Mouse (Mus musculus) megakaryocyte-erythroid progenitor cell, adult 5-6 weeks (primary cell): Measurements from ENCODE around the gene Ncor2. TPM values are rescaled to one million over a fixed set of nuclear protein-coding genes. Genes with fewer than 3 reads are reported as not detected.

ENCODE experiments used
- ATAC-seq: replicated peaks from 2 replicates; pipeline ENCODE4 v1.8.0; 2016; ENCODE audit warnings: mild to moderate bottlenecking, inconsistent platforms; ENCODE audit not compliant: severe bottlenecking, poor library complexity, low FRiP score, low TSS enrichment
- total RNA-seq, 2 experiments: library from RNA; stranded (forward) in 1 of 2; stranded (reverse) in 1 of 2; fragments of 200-1000, 215-1000 nt in 1 of 2; fragments of >200 nt in 1 of 2; fragmentation: Nextera tagmentation in 1 of 2; gene quantifications; 2 replicates each; pipeline ENCODE4 v1.2.3; 2014 to 2017

The Ncor2 gene
- total RNA-seq, 2 experiments from 2014 or later: 6.7 to 48.7 TPM

DNA sequence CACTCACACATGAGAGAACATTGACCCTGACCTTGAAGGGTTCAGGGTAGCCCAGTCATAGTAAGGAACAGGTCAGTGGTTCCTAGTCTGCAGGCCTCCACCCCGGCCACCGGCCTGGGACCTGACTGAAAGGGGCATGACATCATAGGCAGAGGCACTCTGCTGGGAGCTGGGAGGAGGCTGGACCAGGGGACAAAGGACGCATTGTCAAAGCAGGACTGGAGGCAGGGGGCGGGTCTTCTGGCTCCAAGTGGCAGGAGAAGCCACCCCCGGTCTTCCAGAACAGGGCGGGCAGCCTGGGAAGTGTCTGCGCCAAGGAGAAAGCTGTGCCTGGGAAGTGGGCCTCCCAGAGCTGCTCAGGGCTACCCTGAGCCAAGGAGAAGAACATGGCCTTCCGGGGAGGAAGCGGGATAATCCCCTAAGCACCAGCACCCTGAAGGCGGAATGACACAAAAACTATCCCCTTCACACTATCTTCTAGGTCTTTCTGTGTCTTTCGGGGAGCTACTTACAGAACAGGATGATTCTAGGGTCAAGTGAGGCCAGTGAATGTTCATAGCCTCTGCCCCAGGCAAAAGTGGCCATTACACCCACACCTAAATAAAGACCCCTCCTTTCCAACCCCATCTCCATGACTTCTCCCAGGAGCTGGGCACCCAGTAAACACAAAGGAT is 44.1 kb downstream of the Ncor2 start:
- no peak for ATAC-seq

DNA sequence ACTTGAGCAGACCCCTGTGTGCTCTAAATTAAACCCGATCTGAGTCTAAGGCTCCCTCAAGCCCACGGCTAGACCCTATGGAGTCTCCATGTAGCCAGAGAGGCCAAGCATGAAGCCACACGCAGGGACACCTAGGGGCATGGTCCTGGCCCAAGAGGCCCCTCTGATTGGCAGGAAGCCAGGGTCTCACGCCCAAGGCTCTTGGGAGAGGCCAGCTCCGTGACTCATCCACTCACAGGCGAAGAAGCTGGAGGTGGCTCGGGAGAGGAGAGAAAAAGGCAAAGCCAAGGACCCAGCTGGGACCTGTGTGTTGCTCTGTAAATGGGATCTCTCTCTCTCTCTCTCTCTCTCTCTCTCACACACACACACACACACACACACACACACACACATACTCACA is 44.6 kb downstream of the Ncor2 start:
- no peak for ATAC-seq

DNA sequence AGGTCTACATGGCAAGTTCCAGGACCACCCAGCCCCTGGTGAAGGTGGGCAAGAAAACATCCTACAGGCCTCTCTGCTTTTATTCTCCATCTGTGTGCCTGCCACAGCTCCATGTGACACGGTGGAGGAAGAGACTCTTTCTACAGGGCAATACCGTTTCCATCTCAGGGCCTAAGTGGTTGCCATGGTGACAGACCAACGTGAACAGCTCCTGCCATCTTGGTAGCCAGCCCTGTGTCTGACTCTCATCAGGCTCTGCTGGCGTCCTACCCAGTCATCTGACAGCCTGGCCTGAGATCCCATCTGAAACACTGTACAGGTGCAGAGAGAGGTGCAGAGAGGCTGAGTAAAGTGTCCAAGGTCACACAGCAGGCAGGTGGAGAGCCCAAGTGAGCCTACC is 45.4 kb downstream of the Ncor2 start:
- no peak for ATAC-seq

DNA sequence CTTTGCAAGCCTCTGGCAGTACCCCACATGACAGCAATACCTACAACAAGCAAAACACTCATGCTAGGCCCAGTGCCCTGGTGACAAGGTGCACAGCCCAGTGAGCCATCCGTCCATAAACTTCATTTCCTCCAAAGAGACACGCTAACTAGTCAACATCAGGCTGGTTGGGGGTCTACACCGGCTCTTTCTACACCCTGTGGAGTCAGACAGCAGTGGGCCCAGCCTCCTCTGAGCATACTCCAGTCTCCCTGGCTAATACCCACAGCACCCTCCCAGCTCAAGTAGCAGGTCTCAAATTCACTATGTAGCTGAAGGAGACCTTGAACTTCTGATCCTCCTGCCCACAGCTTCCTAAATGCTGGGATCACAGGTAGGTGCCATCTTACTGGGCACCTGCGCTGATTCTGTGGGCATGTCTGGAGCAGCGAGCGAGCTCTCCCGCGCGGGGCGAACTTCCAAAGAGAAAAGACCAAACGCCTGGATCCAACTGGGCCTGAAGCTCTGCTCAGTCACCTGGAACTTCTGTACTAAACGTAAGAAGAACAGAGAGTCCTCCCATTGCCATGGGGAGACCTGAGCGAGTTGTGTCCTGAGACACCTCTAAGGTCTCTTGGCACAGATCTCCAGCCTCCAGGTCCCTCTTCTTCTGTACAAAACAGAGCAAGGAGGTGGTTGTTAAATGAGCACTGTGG is 46.3 kb downstream of the Ncor2 start:
- ATAC-seq: no peak

DNA sequence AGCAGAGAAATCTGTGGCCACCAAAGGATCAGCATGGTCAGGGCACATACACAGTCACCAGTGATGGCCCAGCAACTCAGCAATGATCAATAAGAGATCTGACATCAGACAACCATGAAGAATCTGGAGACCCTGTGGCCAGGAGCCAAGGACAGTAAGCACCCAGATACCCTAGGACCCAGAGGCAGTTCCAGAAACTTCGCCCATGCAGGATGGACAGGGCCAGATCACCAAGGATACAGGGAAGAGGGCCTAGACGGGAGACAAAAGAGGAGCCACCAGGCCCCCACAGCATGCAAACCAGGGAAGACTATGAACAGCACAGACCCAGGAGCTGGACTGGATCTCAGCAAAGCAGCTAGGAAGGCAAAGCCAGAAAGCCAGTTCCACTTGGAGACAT is 47.0 kb downstream of the Ncor2 start:
- ATAC-seq: no peak

DNA sequence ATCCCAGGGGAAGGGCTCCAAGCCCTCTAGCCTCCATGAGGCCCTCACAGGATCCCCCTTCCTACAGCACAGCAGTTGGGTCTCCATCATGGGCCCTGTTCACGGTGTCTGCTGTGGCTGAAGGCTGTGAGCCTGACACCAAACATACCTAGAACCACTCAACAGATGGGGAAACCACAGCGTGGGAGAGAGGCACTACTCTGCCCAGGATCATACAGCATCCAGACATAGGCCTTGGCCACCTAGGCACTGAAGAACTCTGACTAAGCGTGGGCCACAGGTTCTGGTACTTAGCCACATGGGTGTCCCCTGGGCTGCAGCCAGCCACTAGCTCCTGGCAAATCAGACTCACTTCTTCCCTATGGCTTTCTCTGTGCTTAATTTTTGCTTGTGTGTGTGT is 48.6 kb downstream of the Ncor2 start:
- no peak for ATAC-seq

DNA sequence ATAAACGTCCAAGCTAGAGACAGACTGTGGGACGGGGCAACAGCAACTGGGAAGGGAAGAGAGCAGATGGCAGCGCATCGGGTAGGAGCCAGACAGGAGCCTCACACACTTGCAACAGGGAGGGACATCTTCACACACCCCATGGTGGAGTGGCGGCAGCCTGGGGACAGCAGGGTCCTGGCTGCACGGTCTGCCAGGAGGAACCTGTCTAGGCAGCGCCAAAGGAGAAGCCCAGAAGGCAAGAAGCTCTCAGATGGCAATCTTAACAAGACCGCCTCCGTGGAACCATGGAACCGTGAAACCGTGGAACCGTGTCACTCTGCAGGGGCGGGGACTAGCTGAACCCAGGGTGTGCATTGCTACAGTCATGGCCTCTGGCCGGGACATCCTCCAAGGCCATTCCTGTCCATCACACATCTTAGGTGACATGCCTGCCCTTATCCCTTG is 50.1 kb downstream of the Ncor2 start:
- ATAC-seq: 0 out of 2 replicates have a peak, but pooled peaks have one; percentile 19

DNA sequence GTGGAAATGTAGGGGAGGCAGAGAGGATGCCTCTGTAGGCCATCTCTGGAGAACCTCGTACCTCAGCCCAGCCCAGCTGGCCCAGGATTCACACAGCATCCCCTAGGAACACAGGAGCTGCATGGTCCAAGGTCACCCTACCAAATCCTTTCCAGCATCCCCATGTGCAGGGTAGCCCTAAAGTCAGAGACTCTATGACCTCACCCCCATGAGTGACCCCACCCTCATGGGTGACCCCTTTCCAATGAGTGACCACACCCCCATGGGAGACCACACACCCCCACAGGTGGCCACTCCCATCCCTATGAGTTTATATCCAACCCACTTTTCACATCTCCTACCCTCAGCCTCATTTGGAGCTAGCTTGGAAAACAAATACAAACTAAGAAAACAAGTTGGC is 51.1 kb downstream of the Ncor2 start:
- no peak for ATAC-seq

DNA sequence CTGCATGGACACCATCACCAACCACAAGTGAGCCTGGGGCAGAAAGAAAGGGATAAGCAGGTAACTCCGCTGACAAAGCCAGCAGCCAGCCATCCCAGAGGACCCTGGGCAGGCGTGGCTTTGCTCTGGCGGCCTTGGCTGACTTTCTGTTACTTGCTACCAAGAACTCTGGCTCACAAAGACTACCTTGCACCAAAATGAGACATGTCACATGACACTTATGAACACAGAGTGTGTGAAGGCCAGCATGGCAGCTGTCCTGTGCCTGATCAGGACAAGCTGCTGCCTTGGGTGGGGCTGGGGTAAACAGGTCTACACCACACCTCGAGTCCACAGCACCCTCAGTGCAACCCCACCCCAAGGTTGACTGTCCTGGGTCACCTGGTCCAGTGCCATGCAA is 51.6 kb downstream of the Ncor2 start:
- no peak for ATAC-seq

DNA sequence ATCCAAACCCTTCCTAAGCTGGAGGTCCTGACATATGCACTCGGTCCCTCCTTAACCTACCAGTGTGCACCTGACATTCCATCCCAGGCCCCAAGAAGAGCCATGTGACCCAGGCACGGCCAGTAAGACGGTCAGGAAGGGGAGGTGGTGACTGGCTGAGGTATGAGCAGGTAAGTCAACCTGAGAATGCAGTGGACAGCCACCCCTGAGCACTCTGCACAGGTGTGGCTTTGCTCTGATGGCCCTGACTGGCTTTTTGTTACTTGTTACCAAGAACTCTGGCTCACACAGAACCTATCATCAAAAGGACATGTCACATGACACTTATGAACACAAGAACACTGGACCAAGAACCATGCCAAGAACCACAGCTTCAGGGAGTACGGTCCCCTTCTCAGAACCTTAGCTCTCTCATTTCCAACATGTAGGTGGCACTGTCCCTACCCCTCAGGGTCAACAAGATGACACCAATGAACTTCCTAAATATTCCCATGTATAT is 53.0 kb downstream of the Ncor2 start:
- no peak for ATAC-seq

DNA sequence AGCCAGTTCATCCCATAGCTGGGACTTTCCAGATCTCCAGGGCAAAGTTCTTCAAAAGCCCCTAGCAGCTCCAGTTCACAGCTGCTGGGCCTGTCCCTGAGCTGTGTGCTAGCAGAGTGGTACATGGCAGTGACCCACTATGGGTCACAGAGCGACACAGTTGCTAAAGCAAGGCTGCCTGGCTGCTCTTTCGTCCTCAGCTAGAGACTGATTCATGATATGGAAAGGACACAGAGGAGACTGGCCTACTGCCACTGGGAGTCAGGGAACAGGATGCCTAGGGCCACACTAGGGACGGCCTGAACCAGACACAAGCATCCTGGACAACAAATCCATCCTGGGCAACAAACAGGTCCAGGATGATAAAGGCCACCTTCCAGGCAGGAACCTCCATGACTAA is 53.8 kb downstream of the Ncor2 start:
- no peak for ATAC-seq

DNA sequence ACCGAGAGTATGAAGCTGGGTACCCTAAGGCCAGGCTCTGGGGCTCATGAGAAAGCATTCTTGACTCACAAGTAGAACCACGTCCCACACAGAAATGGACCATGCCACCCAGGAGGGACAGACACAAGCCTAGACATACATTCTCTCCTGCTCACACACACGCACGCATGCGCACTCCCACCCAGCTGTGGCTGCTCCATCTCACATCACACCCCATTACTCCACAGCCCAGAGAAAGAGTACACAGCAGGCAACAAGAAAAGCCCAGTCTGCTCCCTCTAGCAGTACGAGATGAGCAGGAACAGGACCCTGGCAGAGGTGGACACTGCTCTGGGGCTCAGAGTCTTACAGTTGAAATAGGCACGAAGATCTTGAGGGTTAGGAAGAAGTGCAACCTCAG is 55.0 kb downstream of the Ncor2 start:
- no peak for ATAC-seq

DNA sequence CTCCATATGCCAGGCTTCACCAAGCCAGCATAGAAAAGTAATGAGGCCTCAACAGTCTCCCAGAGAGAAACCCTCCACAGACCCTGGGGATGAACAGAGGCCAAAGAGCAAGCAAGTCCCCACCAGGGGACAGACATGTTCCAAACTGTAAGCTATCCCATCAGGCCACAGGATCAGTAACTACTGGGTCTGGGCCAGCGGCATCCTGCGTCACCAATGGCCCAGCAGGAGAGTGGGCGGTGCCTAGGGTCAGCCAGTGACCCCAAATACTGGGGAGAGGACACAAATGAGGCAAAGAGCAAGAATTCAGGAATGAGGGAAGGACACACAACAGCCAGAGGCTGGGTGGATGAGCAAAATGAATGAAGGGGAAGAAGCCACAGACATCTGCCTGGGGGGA is 55.8 kb downstream of the Ncor2 start:
- no peak for ATAC-seq

DNA sequence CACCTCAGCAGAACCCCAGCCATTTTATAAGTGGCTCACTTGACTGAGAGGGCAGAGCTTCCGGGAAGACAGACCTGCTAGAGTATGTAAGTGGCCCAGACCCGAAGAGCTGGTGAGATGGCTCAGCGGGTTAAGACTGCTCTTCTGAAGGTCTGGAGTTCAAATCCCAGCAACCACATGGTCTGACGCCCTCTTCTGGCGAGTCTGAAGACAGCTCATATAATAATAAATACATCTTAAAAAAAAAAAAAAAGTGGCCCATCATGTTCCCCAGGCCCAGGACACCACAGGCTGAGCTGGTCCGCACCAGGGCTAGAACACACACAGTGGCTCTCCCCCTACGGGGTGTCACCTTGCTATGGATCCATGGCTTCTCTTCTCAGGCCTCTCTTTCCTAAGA is 56.5 kb downstream of the Ncor2 start:
- no peak for ATAC-seq

DNA sequence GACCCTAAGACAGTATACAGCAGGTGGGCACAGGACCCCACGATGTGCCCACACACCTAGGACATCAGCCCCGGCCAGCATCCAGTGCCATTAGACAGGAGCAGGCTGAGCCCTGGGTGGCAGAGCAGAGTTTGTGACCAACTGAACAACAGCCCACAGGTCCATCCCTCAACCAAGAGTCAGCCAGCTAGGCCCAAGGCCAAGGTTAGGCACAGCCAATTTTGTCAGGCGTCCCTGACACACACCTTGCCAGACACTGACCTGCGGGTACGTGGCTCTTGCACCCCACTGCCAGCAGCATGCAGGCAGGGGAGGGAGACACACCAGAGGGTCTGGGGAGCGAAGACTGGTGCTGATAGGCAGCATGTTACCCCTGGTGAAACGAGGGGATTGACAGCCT is 57.0 kb downstream of the Ncor2 start:
- ATAC-seq: no peak

DNA sequence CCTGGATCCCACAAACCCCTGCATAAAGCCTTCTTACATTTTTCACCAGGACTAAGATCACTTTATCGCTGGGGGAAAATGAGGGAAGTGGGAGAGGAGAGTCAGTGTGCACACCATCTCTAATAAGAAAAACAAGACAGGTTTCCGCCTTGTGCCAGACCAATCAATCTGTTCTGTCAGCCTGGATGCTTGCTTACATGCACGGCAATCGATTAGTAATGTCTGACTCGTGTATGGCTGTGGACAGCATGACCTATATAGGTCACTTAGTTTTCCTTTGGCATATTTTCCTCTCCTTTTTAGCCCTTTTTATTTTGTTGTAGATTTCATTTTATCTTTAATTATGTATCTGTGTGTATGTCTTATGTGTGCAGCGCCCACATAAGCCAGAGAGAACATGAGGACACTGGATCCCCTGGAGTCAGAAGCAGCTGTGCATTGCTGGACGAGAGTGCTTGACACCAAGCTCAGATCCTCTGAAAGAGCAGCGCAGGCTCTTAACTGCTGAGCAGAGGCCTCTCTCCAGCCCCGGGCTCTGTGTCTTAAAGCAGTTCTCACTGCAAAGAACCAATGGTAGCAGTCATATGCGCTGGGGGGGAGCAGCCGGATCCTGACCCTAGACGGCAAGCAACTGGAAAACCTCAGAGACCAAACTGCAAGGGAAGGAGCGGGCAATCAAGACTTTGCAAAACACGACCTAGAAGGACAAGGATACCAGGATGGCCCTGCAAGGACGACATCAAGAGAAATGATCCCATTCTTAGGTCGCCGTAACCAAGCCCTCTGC is 58.3 kb downstream of the Ncor2 start:
- no peak for ATAC-seq

DNA sequence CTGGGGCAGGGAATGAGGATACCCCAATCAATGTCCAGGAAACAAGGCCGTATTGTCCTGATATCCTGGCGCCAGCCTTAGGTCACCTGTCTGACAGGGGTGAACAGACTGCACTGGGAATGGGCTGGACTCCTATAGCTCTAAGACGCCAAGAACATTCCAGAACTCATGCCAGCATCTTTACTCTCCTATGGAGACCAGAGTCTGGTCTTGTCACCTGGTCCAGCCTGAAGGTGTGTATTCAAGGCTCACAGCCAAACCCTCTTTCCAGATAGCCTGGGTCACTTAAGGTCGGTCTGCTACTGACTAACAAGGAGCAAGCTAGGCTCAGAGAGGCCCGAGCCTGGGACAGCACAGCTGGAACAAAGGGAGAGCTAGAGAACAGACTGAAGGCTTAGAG is 61.8 kb downstream of the Ncor2 start:
- no peak for ATAC-seq

DNA sequence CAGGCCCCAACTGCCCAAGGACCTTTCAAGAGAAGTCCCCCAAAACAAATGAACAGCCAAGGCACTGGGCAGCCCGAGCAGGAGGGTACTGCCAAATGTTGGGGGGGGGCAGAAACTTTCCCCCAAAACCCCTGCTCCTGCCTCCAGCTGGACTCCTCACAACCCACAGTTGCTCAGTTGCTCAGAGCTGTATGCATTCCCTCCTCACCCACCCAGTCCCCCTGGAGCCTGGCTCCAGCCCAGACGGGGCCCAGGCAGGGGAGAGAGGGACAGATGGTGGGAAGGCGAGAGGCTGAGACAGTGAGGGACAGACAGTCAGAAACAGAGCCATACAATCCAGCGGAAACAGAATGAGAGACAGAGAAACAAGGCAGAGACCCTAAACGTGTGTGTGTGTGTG is 66.0 kb downstream of the Ncor2 start:
- no peak for ATAC-seq

DNA sequence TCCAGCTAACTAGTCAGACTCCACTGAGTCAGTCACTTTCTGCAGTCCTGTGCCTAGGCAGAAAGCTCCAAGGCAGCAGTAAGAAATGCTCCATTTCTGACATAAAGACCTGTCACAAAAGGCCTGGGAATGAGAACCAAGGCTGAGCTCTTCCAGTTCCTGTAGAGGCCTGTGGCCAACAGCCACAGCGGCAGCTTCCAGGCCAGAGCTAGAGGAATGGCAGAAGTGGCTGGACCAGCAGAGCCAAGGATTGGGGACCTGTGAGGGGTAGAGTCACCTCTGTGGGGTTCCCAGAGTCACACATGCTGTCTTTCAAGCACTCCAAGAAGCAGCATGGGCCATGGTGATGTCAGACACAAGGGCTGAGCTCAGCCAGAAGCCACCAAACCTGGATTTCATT is 66.4 kb downstream of the Ncor2 start:
- no peak for ATAC-seq

DNA sequence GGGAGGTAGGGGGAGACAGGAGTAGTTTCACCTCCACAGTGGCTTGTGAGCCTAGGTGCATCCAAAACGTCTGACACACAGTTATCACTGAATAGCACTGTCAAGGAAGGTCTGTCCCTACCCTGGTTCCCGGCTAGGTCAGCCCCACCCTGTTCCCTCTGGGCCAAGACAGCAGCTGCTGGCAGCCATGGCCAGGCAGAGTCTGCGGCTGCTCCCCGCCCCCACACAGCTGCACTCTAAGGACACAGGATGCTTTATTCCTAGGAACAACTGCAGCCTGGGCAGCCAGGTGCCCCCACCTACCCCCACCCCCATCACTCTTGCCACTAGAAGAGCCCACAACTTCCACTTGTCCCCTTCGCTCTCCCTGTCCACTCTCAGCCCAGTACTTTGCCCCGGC is 67.9 kb downstream of the Ncor2 start:
- peak; percentile 53 for ATAC-seq
